Mouse (Mus musculus) heart, adult 2 months (tissue): ENCODE measurements around the gene Tenm4. TPM values are rescaled to one million over a fixed set of nuclear protein-coding genes. Genes with fewer than 3 reads are reported as not detected.

Experiments used
- DNase-seq, 2 experiments: peaks; one replicate each; pipeline ENCODE4 v3.0.0; 2021
- H3K27ac ChIP-seq: fragments of 200-600 bp; 2 replicates; pipeline ENCODE4 v1.8.1; 2022
- H3K27me3 ChIP-seq: fragments of 200-500 bp; 2 replicates; pipeline ENCODE4 v1.6.1; 2012; ENCODE audit warnings: mild to moderate bottlenecking, low read length, inconsistent platforms, mixed read lengths; ENCODE audit not compliant: control insufficient read depth, insufficient read depth
- H3K36me3 ChIP-seq: fragments of 200-500 bp; 2 replicates; pipeline ENCODE4 v1.6.1; 2012; ENCODE audit warnings: low read length, inconsistent platforms; ENCODE audit not compliant: control insufficient read depth, insufficient read depth
- H3K4me1 ChIP-seq: fragments of 200-500 bp; 2 replicates; pipeline ENCODE4 v1.6.1; 2011; ENCODE audit warnings: low read length; ENCODE audit not compliant: control insufficient read depth, insufficient read depth
- H3K4me3 ChIP-seq: fragments of 200-600 bp; 2 replicates; pipeline ENCODE4 v1.8.1; 2022
- H3K79me2 ChIP-seq: fragments of 200-500 bp; replicated peaks from 2 replicates; pipeline ENCODE4 v1.6.1; 2012; ENCODE audit warnings: mild to moderate bottlenecking, inconsistent platforms, low read length, moderate library complexity, mixed read lengths; ENCODE audit not compliant: control insufficient read depth, insufficient read depth
- H3K9ac ChIP-seq: fragments of 200-500 bp; 2 replicates; pipeline ENCODE4 v1.6.1; 2012; ENCODE audit warnings: low read depth, mild to moderate bottlenecking, control low read depth, inconsistent platforms, low read length, mixed read lengths
- CTCF ChIP-seq: fragments of 200-600 bp; IDR thresholded peaks from 2 replicates; pipeline ENCODE4 v1.8.1; 2022; ENCODE audit warnings: antibody characterized with exemption, mild to moderate bottlenecking, moderate library complexity
- EP300 ChIP-seq: fragments of 200-500 bp; IDR thresholded peaks from 2 replicates; pipeline ENCODE4 v1.6.1; 2011; ENCODE audit warnings: low read depth, low read length, control low read depth; ENCODE audit not compliant: insufficient read depth
- POLR2A ChIP-seq: fragments of 200-500 bp; IDR thresholded peaks from 2 replicates; pipeline ENCODE4 v1.6.1; 2011; ENCODE audit warnings: mild to moderate bottlenecking, low read depth, low read length, control low read depth; ENCODE audit not compliant: insufficient read depth
- WGBS: fragments of 180-500 bp; shearing (Covaris S2); methylation state at CpG from one replicate; pipeline ENCODE4 v1.1.7; 2018; 5-methylcytosine and 5-hydroxymethylcytosine counted together
- intact Hi-C: fragments of 180-260 bp; cut with DNase I; formaldehyde crosslinking; loops from one replicate; pipeline ENCODE4 v1.15.1; 2025
- polyA plus RNA-seq: library from polyadenylated mRNA; depleted of rRNA; stranded (reverse); fragments of >200 nt; gene quantifications from 2 replicates; pipeline ENCODE4 v1.2.3, GENCODE M21; 2012
- total RNA-seq, 2 experiments: library from RNA; stranded (reverse); gene quantifications; 2 replicates each; pipeline ENCODE4 v1.2.3; 2021

Gene Tenm4
- total and polyA plus RNA-seq, 3 experiments = 0.34 to 1.3 (median 0.74) TPM

- intact Hi-C loops = no loop called here
Measured at GRCm38 (mm10) chr7:96705307-96706129, 534.5 kb downstream of the Tenm4 start.

DNA sequence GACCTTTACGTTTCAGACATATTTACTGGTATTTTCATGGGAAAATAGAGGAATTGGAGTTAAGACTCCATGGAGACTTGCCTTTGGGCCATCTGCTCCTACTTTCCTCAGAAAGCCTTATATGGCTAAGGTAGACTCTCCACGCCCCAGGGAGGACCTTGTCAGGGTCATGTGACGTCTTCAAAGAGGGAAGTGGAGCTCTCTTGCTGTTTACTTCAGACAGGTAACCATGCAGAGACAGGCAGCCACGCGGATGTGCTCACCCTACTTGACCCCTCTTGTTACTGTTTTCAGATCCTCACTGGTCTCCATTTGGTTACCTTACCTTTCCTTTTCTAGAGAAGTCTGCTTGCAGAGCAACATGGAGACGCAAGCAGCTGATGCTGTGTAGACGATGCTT, 535.5 kb downstream of the Tenm4 start:
- WGBS = 89% methylated on average over 7 of the region's 7 CpGs
- Histone ChIP-seq H3K27me3 (no peaks in the 10 kb centered on the region), H3K36me3 (no peaks in the 10 kb centered on the region), H3K9ac (no peak overlapping the region), H3K4me1 (no peaks in the 10 kb centered on the region; the same call in 1 of the 2 replicates), H3K27ac (no peak overlapping the region), H3K4me3 (no peak overlapping the region), H3K79me2 (no peaks in the 10 kb centered on the region)
- intact Hi-C loops = no loop called here
- TF ChIP-seq POLR2A (no peak), CTCF (no peak), EP300 (no peak)
- no peak for DNase-seq

More at GRCm38 (mm10) chr7:96705307-96706129, 534.5 kb downstream of the Tenm4 start:
- Histone ChIP-seq H3K4me1 (no peaks in the 10 kb centered on the region; the same call in 1 of the 2 replicates), H3K27ac (no peak overlapping the region), H3K4me3 (no peak overlapping the region), H3K9ac (no peak overlapping the region), H3K36me3 (no peaks in the 10 kb centered on the region), H3K79me2 (no peaks in the 10 kb centered on the region), H3K27me3 (no peaks in the 10 kb centered on the region)
- TF ChIP-seq POLR2A (no peak), CTCF (no peak), EP300 (no peak)
- DNase-seq = no peak
- 75% methylated on average over 8 of the region's 8 CpGs for WGBS

DNA sequence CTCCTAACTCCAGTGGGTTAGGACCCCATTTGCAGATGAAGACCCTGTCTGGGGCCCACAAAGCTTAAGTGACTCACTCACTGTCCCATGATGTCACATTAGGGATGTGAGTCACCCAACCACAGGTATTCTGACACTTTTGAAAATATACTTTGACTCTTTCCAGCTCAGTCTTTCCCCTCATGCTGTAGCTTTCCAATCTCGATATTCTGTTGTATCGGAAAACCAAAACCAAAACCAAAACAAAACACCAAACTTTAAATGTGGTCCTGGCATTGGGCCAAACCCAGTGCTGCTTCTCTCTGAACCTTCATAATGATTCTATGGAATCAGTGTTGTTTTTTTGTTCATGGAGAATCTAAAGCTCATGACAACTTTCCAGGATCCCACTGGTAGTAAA, 536.1 kb downstream of the Tenm4 start:
- H3K27ac ChIP-seq = no peak overlapping the region
- H3K9ac ChIP-seq = no peak overlapping the region
- H3K4me3 ChIP-seq = no peak overlapping the region
- H3K36me3 ChIP-seq = no peaks in the 10 kb centered on the region
- whole genome bisulfite sequencing = 78% methylated on average over 2 of the region's 2 CpGs
- intact Hi-C loops = no loop called here
- DNase-seq = no peak
- no peaks in the 10 kb centered on the region; the same call in 1 of the 2 replicates for H3K4me1 ChIP-seq
- no peak for TF ChIP-seq POLR2A
- TF ChIP-seq CTCF = no peak
- no peak for TF ChIP-seq EP300
- H3K27me3 ChIP-seq = no peaks in the 10 kb centered on the region
- H3K79me2 ChIP-seq = no peaks in the 10 kb centered on the region

DNA sequence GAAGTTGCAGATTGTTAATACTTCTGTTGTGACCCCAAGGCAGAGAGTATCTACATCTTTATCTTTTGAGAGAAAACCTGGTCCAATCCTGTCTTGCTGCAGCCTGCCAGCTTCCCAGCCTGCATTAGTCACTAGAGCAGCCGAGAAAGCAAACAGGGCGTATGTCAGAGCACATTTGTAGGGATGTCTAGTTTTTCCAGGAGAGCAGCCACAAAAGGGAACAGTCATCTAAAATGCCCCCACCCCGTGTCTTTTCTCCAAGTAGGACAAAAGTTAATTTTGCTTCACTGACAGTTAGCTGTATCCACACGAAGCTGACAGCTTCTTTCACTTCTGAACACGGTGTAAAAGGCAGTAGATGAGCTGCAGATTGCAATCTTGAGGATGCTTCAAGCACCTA, 537.0 kb downstream of the Tenm4 start:
- Histone ChIP-seq H3K9ac (no peak overlapping the region), H3K79me2 (no peaks in the 10 kb centered on the region), H3K27me3 (no peaks in the 10 kb centered on the region), H3K27ac (no peak overlapping the region), H3K4me1 (no peaks in the 10 kb centered on the region; the same call in 1 of the 2 replicates), H3K36me3 (no peaks in the 10 kb centered on the region), H3K4me3 (no peak overlapping the region)
- TF ChIP-seq POLR2A = no peak
- no peak for TF ChIP-seq EP300
- TF ChIP-seq CTCF = no peak
- intact Hi-C loops = no loop called here
- WGBS = 67% methylated on average over 5 of the region's 5 CpGs
- no peak for DNase-seq

DNA sequence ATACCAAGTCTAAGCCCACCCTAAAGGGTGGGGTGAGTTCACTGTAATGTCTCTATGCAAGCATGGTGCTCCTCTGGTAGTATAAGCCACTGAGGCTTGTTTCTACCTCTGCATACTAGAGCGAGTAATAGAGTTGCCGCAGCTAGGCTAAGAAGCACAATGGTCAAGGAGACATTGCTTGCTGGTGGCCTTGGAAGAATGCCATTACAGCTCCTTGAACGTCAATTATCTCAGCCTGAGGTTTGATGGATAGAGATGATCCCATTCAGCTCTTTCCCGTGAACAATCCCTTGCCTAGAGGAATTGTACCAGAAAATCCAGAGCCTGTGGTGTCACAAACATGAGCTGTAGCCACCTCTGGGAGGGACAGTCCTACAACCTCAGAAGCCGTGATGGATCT, 537.5 kb downstream of the Tenm4 start:
- Histone ChIP-seq H3K27ac (no peak overlapping the region), H3K4me3 (no peak overlapping the region), H3K36me3 (no peaks in the 10 kb centered on the region), H3K79me2 (no peaks in the 10 kb centered on the region), H3K27me3 (no peaks in the 10 kb centered on the region), H3K9ac (no peak overlapping the region), H3K4me1 (no peaks in the 10 kb centered on the region; the same call in 1 of the 2 replicates)
- 88% methylated on average over 5 of the region's 5 CpGs for WGBS
- TF ChIP-seq POLR2A = no peak
- TF ChIP-seq CTCF = no peak
- TF ChIP-seq EP300 = no peak
- DNase-seq = no peak
- intact Hi-C loops = no loop called here

DNA sequence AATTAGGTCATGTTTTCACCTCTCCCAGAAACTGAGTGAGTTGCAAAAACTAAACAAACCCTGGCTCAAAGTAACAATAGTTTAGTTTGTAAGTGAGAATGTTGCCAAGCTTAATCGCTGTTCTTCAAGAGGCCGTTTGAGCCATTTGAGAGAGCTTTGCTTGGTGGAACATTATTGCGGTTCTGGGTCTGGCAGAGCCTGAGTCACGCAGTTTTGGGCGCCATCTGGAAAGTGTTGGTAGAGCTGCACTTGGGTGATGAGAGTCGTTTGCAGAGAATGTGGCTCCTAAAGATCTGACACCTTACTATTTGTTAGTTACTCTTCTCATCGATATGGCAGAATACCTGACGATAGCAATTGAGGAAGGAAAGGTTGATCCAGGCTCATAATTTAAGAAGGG, 537.9 kb downstream of the Tenm4 start:
- DNase-seq = no peak
- TF ChIP-seq CTCF (no peak), EP300 (no peak), POLR2A (no peak)
- Histone ChIP-seq H3K4me1 (no peaks in the 10 kb centered on the region; the same call in 1 of the 2 replicates), H3K79me2 (no peaks in the 10 kb centered on the region), H3K27ac (no peak overlapping the region), H3K9ac (no peak overlapping the region), H3K36me3 (no peaks in the 10 kb centered on the region), H3K4me3 (no peak overlapping the region), H3K27me3 (no peaks in the 10 kb centered on the region)
- WGBS = 89% methylated on average over 8 of the region's 8 CpGs
- intact Hi-C loops = no loop called here
